Mouse (Mus musculus) kidney, postnatal 0 days (tissue): ENCODE results near the gene Rdh9. TPM values are rescaled to one million over a fixed set of nuclear protein-coding genes. Genes with fewer than 3 reads are reported as not detected.
"Not testable (repeated sequence)": the region's sequence is repeated elsewhere in the genome, so short reads cannot be mapped to it uniquely, and the experiment has no call there.

Source experiments
- ATAC-seq: fragments of 200-750 bp; cut with Nextera tagmentation; replicated peaks from 2 replicates; pipeline ENCODE4 v1.8.0; 2017; ENCODE audit warnings: low read depth, moderate number of reproducible peaks, moderate TSS enrichment, moderate library complexity; ENCODE audit not compliant: low FRiP score
- DNase-seq: peaks from one replicate; pipeline ENCODE4 v3.0.0-alpha.2; 2016; ENCODE audit warnings: low spot score
- H3K27ac ChIP-seq: fragments of 300-500 bp; sonication (generic); 2 replicates; pipeline ENCODE4 v1.5.1; 2014; ENCODE audit warnings: mild to moderate bottlenecking
- H3K27me3 ChIP-seq: fragments of 300-500 bp; sonication (generic); 2 replicates; pipeline ENCODE4 v1.6.1; 2014; ENCODE audit warnings: low read length, mixed read lengths; ENCODE audit not compliant: insufficient read depth
- H3K36me3 ChIP-seq: fragments of 300-500 bp; sonication (generic); 2 replicates; pipeline ENCODE4 v1.6.1; 2014; ENCODE audit warnings: low read length, mixed read lengths; ENCODE audit not compliant: insufficient read depth
- H3K4me1 ChIP-seq: fragments of 300-500 bp; sonication (generic); replicated peaks from 2 replicates; pipeline ENCODE4 v1.6.1; 2014; ENCODE audit warnings: antibody characterized with exemption, low read length, mixed read lengths; ENCODE audit not compliant: insufficient read depth
- H3K4me2 ChIP-seq: fragments of 300-500 bp; sonication (generic); 2 replicates; pipeline ENCODE4 v1.6.1; 2014; ENCODE audit warnings: mild to moderate bottlenecking, low read length, moderate library complexity, mixed read lengths
- H3K4me3 ChIP-seq: fragments of 300-500 bp; sonication (generic); replicated peaks from 2 replicates; pipeline ENCODE4 v1.5.1; 2014; ENCODE audit warnings: low read depth, low read length
- H3K9ac ChIP-seq: fragments of 300-500 bp; sonication (generic); 2 replicates; pipeline ENCODE4 v1.6.1; 2014; ENCODE audit warnings: low read depth, low read length
- H3K9me3 ChIP-seq: fragments of 300-500 bp; sonication (generic); replicated peaks from 2 replicates; pipeline ENCODE4 v1.6.1; 2016; ENCODE audit warnings: low read length, inconsistent platforms, mixed read lengths
- CTCF ChIP-seq: IDR thresholded peaks from 2 replicates; pipeline ENCODE4 v1.5.1; 2016; ENCODE audit warnings: antibody characterized with exemption, low read depth, mild to moderate bottlenecking, moderate library complexity
- WGBS: fragments of 180-500 bp; shearing (Covaris S2); extraction: QIAGEN DNeasy Blood & Tissue Kit; methylation state at CpG from one replicate; pipeline ENCODE4 v1.1.7; 2014; 5-methylcytosine and 5-hydroxymethylcytosine counted together
- polyA plus RNA-seq: library from polyadenylated mRNA; unstranded; fragments of >200 nt; fragmentation: Nextera tagmentation; extraction: Ambion mirVana; gene quantifications from 2 replicates; pipeline ENCODE4 v1.2.1, GENCODE M21; 2015

The Rdh9 gene
- polyA plus RNA-seq, 1 experiment from 2014 or later = not detected

DNA sequence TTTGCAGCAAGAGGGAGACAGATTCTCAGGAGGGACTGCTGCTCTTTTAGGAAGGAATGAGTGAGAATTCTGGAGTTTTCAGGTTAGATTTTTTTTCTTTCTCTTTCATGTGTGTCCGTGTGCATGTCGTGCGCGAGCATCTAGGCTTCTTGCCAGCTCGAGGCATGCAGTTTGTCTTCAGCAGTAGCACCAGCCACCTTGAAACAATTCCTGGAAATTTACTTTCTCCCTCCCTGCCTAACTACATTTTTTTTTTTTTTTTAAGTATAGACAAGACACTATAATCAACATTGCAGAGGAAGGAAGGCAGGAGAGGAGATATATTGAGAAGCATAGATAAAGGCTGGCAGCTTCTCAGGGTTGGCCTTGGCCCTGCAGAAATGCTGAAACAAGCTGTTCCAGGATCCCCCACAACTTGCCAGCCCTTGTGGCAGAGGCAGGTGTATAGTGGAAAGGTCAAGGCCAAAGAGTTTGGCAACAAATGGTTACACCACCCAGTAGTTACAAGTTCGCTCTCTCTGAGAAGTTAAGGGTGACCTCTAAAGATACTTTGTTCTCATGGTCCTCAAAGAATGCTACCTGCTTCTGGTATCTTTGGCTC, 21.5 kb upstream of the Rdh9 start:
- WGBS = 39% methylated on average over 6 of the region's 6 CpGs
- ATAC-seq (no peak), DNase-seq (no peak)
- no peak; the same call in 1 of the 2 replicates for TF ChIP-seq CTCF
- H3K9me3 ChIP-seq = no peaks in the 10 kb centered on the region
- H3K9ac ChIP-seq = no peak overlapping the region
- H3K4me3 ChIP-seq = no peak overlapping the region
- 0 out of 2 replicates have a peak, but pooled peaks cover 16% of the 10 kb centered on the region for H3K4me1 ChIP-seq
- no peak overlapping the region for H3K4me2 ChIP-seq
- no peak overlapping the region for H3K27ac ChIP-seq
- no peaks in the 10 kb centered on the region for H3K36me3 ChIP-seq
- no peaks in the 10 kb centered on the region for H3K27me3 ChIP-seq

DNA sequence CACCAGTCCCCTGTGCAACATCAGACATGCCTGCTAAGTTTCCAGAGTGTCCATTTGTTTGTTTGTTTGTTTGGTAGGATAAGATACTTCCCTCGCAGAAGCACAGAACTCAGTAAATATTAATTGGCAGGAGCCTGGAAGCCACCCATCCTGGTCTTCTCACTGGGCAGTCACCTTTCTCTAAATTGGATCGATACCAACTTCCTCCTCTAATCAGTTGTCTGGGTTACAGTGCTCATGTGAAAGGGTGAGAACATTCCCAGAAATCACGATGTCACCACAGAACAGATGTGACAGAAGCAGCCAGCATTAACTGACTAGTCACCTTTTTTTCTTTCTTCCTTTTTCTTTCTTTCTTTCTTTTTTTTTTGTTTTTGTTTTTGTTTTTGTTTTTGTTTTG, 20.9 kb upstream of the Rdh9 start:
- DNase-seq (no peak), ATAC-seq (no peak)
- Histone ChIP-seq H3K4me1 (0 out of 2 replicates have a peak, but pooled peaks cover 11% of the 10 kb centered on the region), H3K4me2 (no peak overlapping the region), H3K9me3 (no peaks in the 10 kb centered on the region), H3K4me3 (no peak overlapping the region), H3K27ac (no peak overlapping the region), H3K27me3 (no peaks in the 10 kb centered on the region), H3K9ac (no peak overlapping the region), H3K36me3 (no peaks in the 10 kb centered on the region)
- no peak for TF ChIP-seq CTCF
- 66% methylated on average over 3 of the region's 3 CpGs for WGBS

DNA sequence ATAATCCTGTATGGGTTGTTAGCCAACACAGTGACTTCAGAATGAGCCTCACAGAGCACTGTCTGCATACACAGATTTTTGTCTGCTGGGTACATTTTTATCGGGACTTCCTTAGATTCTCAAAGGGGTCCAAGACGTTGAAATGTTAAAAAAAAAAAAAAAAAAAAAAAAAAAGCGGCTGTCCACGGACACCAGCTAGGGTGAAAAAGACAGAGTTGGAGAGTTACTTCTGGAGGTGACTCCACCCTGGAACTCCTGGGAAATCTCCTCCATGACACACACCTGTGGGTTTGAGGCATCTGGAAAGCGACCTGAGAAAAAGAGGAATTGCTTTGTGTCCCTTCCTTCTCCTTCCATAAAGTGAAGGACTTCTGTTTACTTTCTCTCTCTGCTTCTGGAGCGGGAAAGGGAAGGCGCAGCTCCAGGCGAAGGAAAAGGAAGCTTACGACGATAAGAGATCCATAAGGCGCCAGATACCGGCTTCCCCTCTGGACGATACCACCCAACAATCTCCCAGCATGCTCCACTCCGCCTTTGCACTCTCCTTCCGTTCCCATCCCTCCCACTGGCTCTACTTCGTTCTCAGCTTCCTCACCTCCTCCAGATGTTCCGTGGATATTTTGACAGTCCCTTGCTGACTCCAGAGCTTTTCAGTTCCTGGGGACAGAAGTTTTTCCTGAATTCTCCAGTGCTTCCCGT, 20.3 kb upstream of the Rdh9 start:
- 40% methylated on average over 18 of the region's 18 CpGs for WGBS
- Histone ChIP-seq H3K36me3 (no peaks in the 10 kb centered on the region), H3K27ac (peak overlapping the region; percentile 42; the same call in 1 of the 2 replicates), H3K4me1 (0 out of 2 replicates have a peak, but pooled peaks cover 11% of the 10 kb centered on the region), H3K4me3 (no peak overlapping the region), H3K4me2 (peak overlapping the region; percentile 46), H3K9me3 (no peaks in the 10 kb centered on the region), H3K27me3 (no peaks in the 10 kb centered on the region), H3K9ac (0 out of 2 replicates have a peak overlapping the region, but pooled peaks have one; percentile 27)
- no peak for TF ChIP-seq CTCF
- DNase-seq = peak; percentile 55
- no peak for ATAC-seq

DNA sequence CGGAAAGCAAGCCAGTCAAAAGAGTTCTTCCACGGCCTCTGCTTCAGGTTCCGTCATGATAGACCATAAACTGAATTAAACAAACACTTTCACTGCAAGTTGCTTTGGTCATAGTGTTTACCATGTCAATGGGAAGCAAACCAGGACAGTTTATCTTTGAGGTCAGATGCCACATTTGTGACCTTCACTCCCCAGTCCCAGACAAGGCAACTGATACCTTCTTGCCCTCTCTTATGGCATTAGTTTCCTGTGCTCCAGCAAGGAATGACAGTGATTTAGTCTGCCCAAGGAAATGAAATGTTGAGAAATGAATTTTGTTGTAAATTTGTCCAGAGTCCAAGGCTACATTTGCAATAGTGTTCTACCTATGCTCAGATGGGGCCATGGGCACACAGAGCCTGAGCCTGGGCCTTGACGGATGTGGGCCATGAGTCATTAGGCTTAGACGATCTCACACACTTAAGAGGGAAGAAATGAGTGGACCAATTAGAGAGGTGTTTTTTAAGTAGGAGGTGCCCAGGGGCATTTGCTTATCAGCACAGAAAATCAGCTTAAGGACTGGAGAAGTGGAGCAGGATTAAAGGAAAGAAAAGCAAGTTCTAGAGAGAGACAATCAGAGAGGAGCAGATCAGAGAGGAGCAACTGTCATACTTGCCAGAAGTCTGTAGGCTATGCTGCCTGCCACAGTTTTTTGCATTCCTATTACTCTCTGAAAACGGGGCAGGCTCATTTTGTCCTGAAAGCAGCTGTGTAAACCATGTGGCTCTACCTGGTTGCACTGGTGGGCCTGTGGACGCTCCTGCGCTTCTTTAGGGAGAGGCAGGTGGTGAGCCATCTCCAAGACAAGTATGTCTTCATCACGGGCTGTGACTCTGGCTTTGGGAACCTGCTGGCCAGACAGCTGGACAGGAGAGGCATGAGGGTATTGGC, 16.7 kb upstream of the Rdh9 start, which contains the start of the genes Rdh1 and Rdh16f1:
Gene Rdh1, plus strand, starts transcription at position 541 of the 930 bp plus-strand sequence.
Gene Rdh16f1, plus strand, starts transcription at position 607 of the 930 bp plus-strand sequence.
- Histone ChIP-seq H3K4me2 (no peak within 1 kb of the TSS), H3K36me3 (no peaks in the 10 kb centered on the region), H3K27me3 (no peaks in the 10 kb centered on the region), H3K9me3 (no peaks in the 10 kb centered on the region), H3K4me1 (0 out of 2 replicates have a peak, but pooled peaks cover 9% of the 10 kb centered on the region), H3K4me3 (no peak within 1 kb of the TSS), H3K9ac (no peak within 1 kb of the TSS), H3K27ac (no peak within 1 kb of the TSS)
- no peak for TF ChIP-seq CTCF
- WGBS = 59% methylated on average over 9 of the region's 9 CpGs
- DNase-seq (no peak), ATAC-seq (no peak)

DNA sequence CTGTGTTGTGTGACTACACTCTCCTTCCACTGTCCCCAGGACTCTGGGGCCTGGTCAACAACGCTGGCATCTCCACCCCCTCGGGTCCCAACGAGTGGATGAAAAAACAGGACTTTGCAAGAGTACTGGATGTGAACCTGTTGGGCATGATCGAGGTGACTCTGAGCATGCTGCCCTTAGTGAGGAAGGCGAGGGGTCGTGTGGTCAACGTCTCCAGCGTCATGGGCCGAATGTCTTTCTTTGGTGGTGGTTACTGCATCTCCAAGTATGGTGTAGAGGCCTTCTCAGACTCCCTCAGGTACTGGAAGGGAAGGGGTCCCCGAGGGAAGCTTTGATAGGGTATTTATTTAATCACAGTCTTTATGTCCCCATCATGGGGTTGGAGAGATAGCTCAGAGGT, 13.3 kb upstream of the Rdh9 start:
- not testable (repeated sequence) for H3K27ac ChIP-seq, H3K4me1 ChIP-seq, H3K9ac ChIP-seq, H3K4me2 ChIP-seq, H3K4me3 ChIP-seq, DNase-seq, H3K36me3 ChIP-seq, H3K9me3 ChIP-seq, H3K27me3 ChIP-seq, ATAC-seq
- WGBS = 89% methylated on average over 10 of the region's 10 CpGs
